Mouse (Mus musculus) liver, embryonic 16.5 days (tissue): ENCODE measurements at regions not wholly inside any gene's neighbourhood (a gene's known extent, or its start where the extent isn't known, plus 50 kb on each side); places are given as distances from the start of the nearest gene placed in this dataset.

Source experiments
- ATAC-seq: fragments of 200-750 bp; cut with Nextera tagmentation; 2 replicates; pipeline ENCODE4 v1.8.0; 2017; ENCODE audit warnings: low read depth, mild to moderate bottlenecking, moderate number of reproducible peaks, moderate library complexity
- H3K27ac ChIP-seq: fragments of 300-500 bp; sonication (generic); 2 replicates; pipeline ENCODE4 v1.5.1; 2014; ENCODE audit warnings: mild to moderate bottlenecking, low read length
- H3K27me3 ChIP-seq: fragments of 300-500 bp; sonication (generic); 2 replicates; pipeline ENCODE4 v1.6.1; 2014; ENCODE audit warnings: low read depth, low read length, mixed read lengths; ENCODE audit not compliant: control insufficient read depth, insufficient read depth
- H3K36me3 ChIP-seq: fragments of 300-500 bp; sonication (generic); 2 replicates; pipeline ENCODE4 v1.6.1; 2014; ENCODE audit warnings: mild to moderate bottlenecking; ENCODE audit not compliant: control insufficient read depth, insufficient read depth
- H3K4me1 ChIP-seq: fragments of 300-500 bp; sonication (generic); 2 replicates; pipeline ENCODE4 v1.6.1; 2014; ENCODE audit warnings: low read depth, low read length, mixed read lengths; ENCODE audit not compliant: control insufficient read depth
- H3K4me2 ChIP-seq: fragments of 300-500 bp; sonication (generic); 2 replicates; pipeline ENCODE4 v1.6.1; 2014; ENCODE audit warnings: low read depth, low read length, mixed read lengths
- H3K4me3 ChIP-seq: fragments of 300-500 bp; sonication (generic); 2 replicates; pipeline ENCODE4 v1.5.1; 2014; ENCODE audit warnings: low read depth, mild to moderate bottlenecking, low read length
- H3K9ac ChIP-seq: fragments of 300-500 bp; sonication (generic); 2 replicates; pipeline ENCODE4 v1.6.1; 2014; ENCODE audit warnings: low read depth, low read length
- H3K9me3 ChIP-seq: fragments of 300-500 bp; sonication (generic); replicated peaks from 2 replicates; pipeline ENCODE4 v1.6.1; 2016; ENCODE audit warnings: low read length; ENCODE audit not compliant: control insufficient read depth
- WGBS: fragments of 180-500 bp; shearing (Covaris S2); extraction: QIAGEN DNeasy Blood & Tissue Kit; methylation state at CpG from one replicate; pipeline ENCODE4 v1.1.7; 2014; ENCODE audit not compliant: insufficient replicate concordance; 5-methylcytosine and 5-hydroxymethylcytosine counted together

DNA sequence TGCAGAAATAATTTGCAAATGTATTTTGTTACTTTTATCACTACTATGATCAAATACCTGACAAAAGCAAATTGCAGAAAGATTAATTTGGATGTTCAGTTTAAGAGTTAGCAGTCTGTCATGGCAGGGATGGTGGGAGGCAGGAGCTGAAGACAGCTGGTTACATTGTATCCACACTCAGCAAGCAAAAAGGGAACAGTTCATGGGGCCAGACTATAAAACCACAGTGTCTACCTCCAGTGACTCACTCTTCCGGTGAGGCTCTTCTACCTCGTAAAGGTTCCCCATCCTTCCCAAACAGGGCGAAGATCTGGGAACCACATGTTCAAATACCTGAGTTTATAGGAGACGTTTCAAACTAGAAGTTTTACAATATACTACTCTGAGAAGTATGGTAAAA is 145.2 kb upstream of the Fam78b start:
- Histone ChIP-seq H3K9ac (no peak overlapping the region), H3K36me3 (no peaks in the 10 kb centered on the region), H3K9me3 (no peaks in the 10 kb centered on the region), H3K4me2 (no peak overlapping the region), H3K27ac (no peak overlapping the region), H3K4me1 (no peaks in the 10 kb centered on the region), H3K27me3 (no peaks in the 10 kb centered on the region), H3K4me3 (no peak overlapping the region)
- no peak for ATAC-seq
- WGBS: 37% methylated on average over 4 of the region's 4 CpGs

DNA sequence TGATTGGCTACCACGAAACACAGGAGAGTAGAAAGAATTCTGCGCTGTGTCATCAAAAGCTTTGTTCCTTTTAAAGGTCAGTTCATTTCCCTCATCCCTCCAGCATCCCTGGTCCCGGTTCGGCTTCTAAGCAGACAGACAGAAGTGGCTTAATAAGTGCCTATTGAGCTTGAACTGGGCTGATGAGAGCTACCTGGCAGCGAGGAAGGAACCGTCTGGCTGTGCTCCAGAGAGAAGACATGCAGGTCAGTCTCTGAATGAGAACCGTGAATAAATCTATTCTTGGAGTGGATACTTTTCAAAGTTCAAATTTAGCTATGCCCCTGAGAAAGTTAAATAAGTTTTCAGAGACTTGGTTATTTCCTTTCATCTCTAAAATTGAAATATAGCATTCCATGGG is 135.0 kb upstream of the Fam78b start:
- H3K27ac ChIP-seq: no peak overlapping the region
- no peaks in the 10 kb centered on the region for H3K27me3 ChIP-seq
- no peak overlapping the region for H3K4me3 ChIP-seq
- no peaks in the 10 kb centered on the region for H3K9me3 ChIP-seq
- 58% methylated on average over 7 of the region's 7 CpGs for WGBS
- H3K9ac ChIP-seq: no peak overlapping the region
- H3K4me2 ChIP-seq: no peak overlapping the region
- no peaks in the 10 kb centered on the region for H3K4me1 ChIP-seq
- no peaks in the 10 kb centered on the region for H3K36me3 ChIP-seq
- no peak for ATAC-seq

- no peak for ATAC-seq
- H3K4me2 ChIP-seq: no peak overlapping the region
- no peaks in the 10 kb centered on the region for H3K4me1 ChIP-seq
- 52% methylated on average over 4 of the region's 4 CpGs for WGBS
- H3K9ac ChIP-seq: no peak overlapping the region
- no peaks in the 10 kb centered on the region for H3K27me3 ChIP-seq
- no peaks in the 10 kb centered on the region for H3K36me3 ChIP-seq
- H3K9me3 ChIP-seq: no peaks in the 10 kb centered on the region
- no peak overlapping the region for H3K27ac ChIP-seq
- no peak overlapping the region for H3K4me3 ChIP-seq
These were observed 130.0 kb upstream of the Fam78b start for GRCm38 (mm10) chr1:166871258-166871657.

DNA sequence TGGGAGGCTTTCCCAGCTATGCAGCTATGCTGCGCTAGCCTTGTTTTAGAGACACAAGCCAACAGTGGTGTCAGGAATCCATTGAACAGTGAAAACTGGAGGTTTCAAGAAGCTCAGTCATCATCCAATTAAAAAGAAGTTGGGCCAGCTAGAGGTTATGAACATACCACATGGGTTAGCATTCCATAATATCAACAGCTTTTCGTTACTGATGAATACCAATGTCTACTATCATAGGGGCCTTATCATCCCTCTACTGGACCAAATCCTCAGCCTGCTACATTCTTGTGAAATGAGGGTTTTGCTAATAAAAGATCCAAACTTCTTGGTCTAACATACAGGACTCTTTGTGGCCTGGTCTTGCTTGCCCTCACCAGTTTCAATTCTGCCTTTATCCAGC is 124.8 kb upstream of the Fam78b start:
- Histone ChIP-seq H3K9ac (no peak overlapping the region), H3K27ac (no peak overlapping the region), H3K9me3 (no peaks in the 10 kb centered on the region), H3K36me3 (no peaks in the 10 kb centered on the region), H3K4me2 (no peak overlapping the region), H3K27me3 (no peaks in the 10 kb centered on the region), H3K4me1 (no peaks in the 10 kb centered on the region), H3K4me3 (no peak overlapping the region)
- ATAC-seq: no peak
- 54% methylated on average over 2 of the region's 2 CpGs for WGBS

DNA sequence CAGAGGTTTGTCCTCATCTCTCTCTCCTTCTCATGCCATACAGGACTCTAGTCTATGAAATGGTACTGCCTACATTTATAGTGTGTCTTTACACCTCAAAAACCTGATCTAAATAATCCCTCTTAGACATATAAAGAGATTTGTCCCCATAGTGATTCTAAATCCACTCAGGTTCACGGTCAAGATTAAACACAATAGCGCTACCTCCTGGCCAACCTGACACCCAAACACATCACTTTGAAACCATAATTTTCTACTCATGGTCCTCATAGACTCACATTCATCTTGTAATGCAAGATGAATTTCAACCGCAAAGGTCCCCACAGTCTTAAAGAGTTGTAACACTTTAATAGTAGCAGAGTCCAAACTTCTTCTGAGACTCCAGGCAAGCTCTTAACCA is 118.0 kb upstream of the Fam78b start:
- H3K4me2 ChIP-seq: no peak overlapping the region
- no peak overlapping the region for H3K27ac ChIP-seq
- H3K4me3 ChIP-seq: no peak overlapping the region
- ATAC-seq: no peak
- no peaks in the 10 kb centered on the region for H3K9me3 ChIP-seq
- WGBS: 69% methylated on average over 3 of the region's 3 CpGs
- no peaks in the 10 kb centered on the region for H3K36me3 ChIP-seq
- no peak overlapping the region for H3K9ac ChIP-seq
- no peaks in the 10 kb centered on the region for H3K4me1 ChIP-seq
- no peaks in the 10 kb centered on the region for H3K27me3 ChIP-seq

- Histone ChIP-seq H3K4me3 (no peak overlapping the region), H3K4me1 (no peaks in the 10 kb centered on the region), H3K4me2 (no peak overlapping the region), H3K27ac (no peak overlapping the region), H3K9ac (no peak overlapping the region), H3K27me3 (no peaks in the 10 kb centered on the region), H3K36me3 (no peaks in the 10 kb centered on the region), H3K9me3 (no peaks in the 10 kb centered on the region)
- no peak for ATAC-seq
- 58% methylated on average over 5 of the region's 5 CpGs for WGBS
These were observed 105.3 kb upstream of the Fam78b start for GRCm38 (mm10) chr1:166895945-166896344.

DNA sequence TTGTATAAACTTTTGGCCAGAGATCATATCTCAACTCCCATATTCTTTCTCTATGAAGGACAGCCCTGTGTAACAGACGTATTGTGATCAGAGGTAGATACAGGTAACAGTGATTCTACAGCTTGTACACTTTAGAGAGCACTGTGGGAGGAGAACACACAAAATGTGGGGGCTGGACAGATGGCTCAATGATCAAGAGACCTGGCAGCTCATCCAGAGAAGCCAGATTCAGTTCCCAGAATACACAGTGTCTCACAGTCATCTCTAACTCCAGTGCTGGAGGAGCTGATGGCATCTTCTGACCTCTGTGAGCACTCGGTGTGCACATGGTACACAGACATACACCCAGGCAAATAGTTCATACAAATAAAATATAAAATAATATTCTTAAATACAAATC is 102.5 kb upstream of the Fam78b start:
- Histone ChIP-seq H3K4me2 (no peak overlapping the region), H3K36me3 (no peaks in the 10 kb centered on the region)
- ATAC-seq: no peak

GRCm38 (mm10) chr1:166899238-166899637 is 102.0 kb upstream of the Fam78b start:
- no peaks in the 10 kb centered on the region for H3K36me3 ChIP-seq
- H3K4me1 ChIP-seq: no peaks in the 10 kb centered on the region
- H3K4me3 ChIP-seq: no peak overlapping the region
- no peaks in the 10 kb centered on the region for H3K27me3 ChIP-seq
- WGBS: 31% methylated on average over 6 of the region's 6 CpGs
- H3K9me3 ChIP-seq: no peaks in the 10 kb centered on the region
- no peak for ATAC-seq
- H3K27ac ChIP-seq: no peak overlapping the region
- no peak overlapping the region for H3K9ac ChIP-seq
- no peak overlapping the region for H3K4me2 ChIP-seq

More for the DNA sequence above, 102.5 kb upstream of the Fam78b start:
- no peaks in the 10 kb centered on the region for H3K4me1 ChIP-seq
- H3K9me3 ChIP-seq: no peaks in the 10 kb centered on the region
- no peak overlapping the region for H3K4me3 ChIP-seq
- H3K27me3 ChIP-seq: no peaks in the 10 kb centered on the region
- no peak overlapping the region for H3K9ac ChIP-seq
- no peak overlapping the region for H3K27ac ChIP-seq
- 57% methylated on average over 2 of the region's 2 CpGs for WGBS

DNA sequence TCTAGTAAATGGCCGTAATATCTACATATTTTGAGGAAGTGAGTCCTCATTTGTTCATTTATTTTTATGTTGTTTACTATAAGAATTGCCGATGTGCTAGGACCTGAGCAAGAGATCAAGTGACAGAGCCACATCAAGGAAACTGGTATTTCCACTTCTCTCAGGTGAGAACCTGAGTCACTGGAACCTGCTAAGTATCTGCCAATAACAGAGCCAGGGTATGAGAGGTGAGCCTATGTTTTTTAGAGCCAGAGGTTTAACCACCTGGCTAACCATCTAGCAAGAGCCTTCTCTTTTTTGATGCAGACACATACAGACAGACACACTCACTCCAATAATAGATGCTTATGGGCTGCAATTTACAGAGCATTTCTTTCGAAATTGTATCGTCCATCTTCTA is 101.2 kb upstream of the Fam78b start:
- no peak for ATAC-seq
- Histone ChIP-seq H3K27me3 (no peaks in the 10 kb centered on the region), H3K9ac (no peak overlapping the region), H3K36me3 (no peaks in the 10 kb centered on the region), H3K4me3 (no peak overlapping the region), H3K9me3 (no peaks in the 10 kb centered on the region), H3K4me1 (no peaks in the 10 kb centered on the region), H3K4me2 (no peak overlapping the region), H3K27ac (no peak overlapping the region)
- 62% methylated on average over 4 of the region's 4 CpGs for WGBS
